Mouse (Mus musculus): ENCODE measurements at regions not wholly inside any gene's neighbourhood (a gene's known extent, or its start where the extent isn't known, plus 50 kb on each side); places are given as distances from the start of the nearest gene placed in this dataset.

- CTCF ChIA-PET: no interaction called here
These were observed 57.9 kb upstream of the Ifngr1 start for GRCm38 (mm10) chr10:19533846-19534245.

Measured in spleen, embryonic (tissue).